Comparison of ENCODE assay signal across 9 mouse cellular contexts in the genomic region with DNA sequence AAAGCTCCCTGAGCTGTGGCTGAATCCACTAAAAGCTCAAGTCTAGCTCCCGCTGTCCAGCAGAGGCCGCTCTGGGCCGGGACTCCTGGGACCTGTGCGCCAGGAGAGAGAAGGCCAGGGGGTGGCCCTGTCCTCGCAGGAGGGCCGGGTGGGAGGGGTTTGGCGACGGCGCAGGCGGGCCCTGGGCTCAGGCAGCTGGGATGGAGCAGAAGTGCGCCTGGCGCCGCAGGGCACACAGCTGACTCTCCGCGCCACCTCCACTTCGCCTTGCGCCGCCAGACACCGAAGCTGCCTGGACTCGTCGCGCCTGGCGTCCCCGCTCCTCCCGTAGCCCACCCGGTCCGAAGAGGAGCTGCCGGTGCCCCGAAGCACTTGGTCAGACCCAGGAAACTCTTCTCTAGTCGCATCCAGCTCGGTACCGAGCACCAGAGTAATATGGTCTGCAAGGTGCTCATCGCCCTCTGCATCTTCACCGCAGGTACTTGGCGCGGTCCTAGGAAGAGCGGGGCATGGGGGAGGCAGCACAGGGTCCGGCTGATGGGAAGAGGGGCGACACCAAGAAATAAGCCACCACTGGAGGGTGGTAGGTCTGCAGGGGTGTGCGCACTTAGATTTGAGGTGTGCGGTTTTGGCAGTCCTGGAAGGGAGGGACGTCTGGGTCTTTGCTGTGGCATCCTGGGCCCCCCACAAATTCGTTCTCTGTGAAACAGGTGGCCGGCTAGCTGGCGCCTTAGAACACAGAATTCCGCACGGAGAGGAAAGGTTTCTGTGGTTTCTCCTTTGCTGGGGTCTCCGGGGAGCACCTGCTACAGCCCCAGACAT. TPM values are rescaled to one million over a fixed set of nuclear protein-coding genes. Genes with fewer than 3 reads are reported as not detected.
DNase-seq lines count a peak whose midpoint lies in the region; ATAC-seq and TF ChIP-seq lines count a peak whose summit lies in the region.
"Had no signal": no experiment of that assay in that cellular context is flagged by ENCODE, and none has a peak within 500 bp of the region (broad histone marks: within the 10 kb centered on the region; RNA-seq: fewer than 3 reads in every experiment).

A gene (plus strand): TSS at position 136 of the 822 bp plus-strand sequence.

- WGBS in forebrain, embryonic 10.5 days, result under 1% methylated on average over 48 of the region's 48 CpGs
- WGBS in heart, embryonic 14.5 days, result under 1% methylated on average over 48 of the region's 48 CpGs
- 2% methylated on average over 48 of the region's 48 CpGs for WGBS in liver, embryonic 12.5 days (ENCODE audit: insufficient replicate concordance)
- WGBS in stomach, postnatal 0 days, result under 1% methylated on average over 43 of the region's 48 CpGs

- H3K9ac ChIP-seq in heart, embryonic 14.5 days (ENCODE audit: low read length), result peak within 1 kb of the TSS; percentile 82
- H3K9ac ChIP-seq in liver, embryonic 12.5 days, result peak within 1 kb of the TSS; percentile 28; the same call in 1 of the 2 replicates
- peak within 1 kb of the TSS; percentile 53 for H3K9ac ChIP-seq in stomach, postnatal 0 days (ENCODE audit: low read length)

- peak; percentile 57 for TF ChIP-seq CTCF in C2C12 (IDR thresholded peaks at IDR 0.05; ENCODE audit: control insufficient read depth, insufficient read depth, insufficient read length)
- TF ChIP-seq CTCF in stomach, postnatal 0 days (IDR thresholded peaks at IDR 0.05; ENCODE audit: low read depth), result peak; percentile 95

- no peaks in the 10 kb centered on the region for H3K9me3 ChIP-seq in forebrain, embryonic 10.5 days
- H3K9me3 ChIP-seq in heart, embryonic 14.5 days (ENCODE audit: control insufficient read depth, low read length), result no peaks in the 10 kb centered on the region
- no peaks in the 10 kb centered on the region for H3K9me3 ChIP-seq in liver, embryonic 12.5 days (replicated peaks)
- no peaks in the 10 kb centered on the region for H3K9me3 ChIP-seq in stomach, postnatal 0 days (ENCODE audit: control insufficient read depth, low read length)

- peak within 1 kb of the TSS; percentile 6 for H3K4me3 ChIP-seq in C2C12 (ENCODE audit: insufficient read depth, poor library complexity, severe bottlenecking)
- peak within 1 kb of the TSS; percentile 65 for H3K4me3 ChIP-seq in forebrain, embryonic 10.5 days
- H3K4me3 ChIP-seq in heart, embryonic 14.5 days (ENCODE audit: control insufficient read depth in 1 of 2, insufficient read depth in 1 of 2, low read depth in 1 of 2, low read length in 2 of 2), result peak within 1 kb of the TSS; percentile 75 to 91
- H3K4me3 ChIP-seq in liver, embryonic 12.5 days, result peak within 1 kb of the TSS; percentile 50
- peak within 1 kb of the TSS; percentile 69 for H3K4me3 ChIP-seq in stomach, postnatal 0 days (ENCODE audit: low read depth, low read length)

- peaks cover 17% of the 10 kb centered on the region for H3K27me3 ChIP-seq in C2C12 (ENCODE audit: control insufficient read depth, insufficient read depth, insufficient read length)
- peaks cover 39% of the 10 kb centered on the region for H3K27me3 ChIP-seq in forebrain, embryonic 10.5 days (ENCODE audit: poor library complexity, severe bottlenecking)
- no peaks in the 10 kb centered on the region for H3K27me3 ChIP-seq in heart, embryonic 14.5 days (ENCODE audit: control insufficient read depth, insufficient read depth, low read length)
- H3K27me3 ChIP-seq in liver, embryonic 12.5 days (replicated peaks), result peaks cover 21% of the 10 kb centered on the region
- no peaks in the 10 kb centered on the region for H3K27me3 ChIP-seq in stomach, postnatal 0 days (ENCODE audit: control insufficient read depth, insufficient read depth, low read length)

- H3K4me1 ChIP-seq in forebrain, embryonic 10.5 days, result peaks cover 32% of the 10 kb centered on the region
- H3K4me1 ChIP-seq in heart, embryonic 14.5 days (ENCODE audit: control insufficient read depth in 2 of 2, insufficient read depth in 2 of 2, low read length in 2 of 2), result peaks cover 4 to 21% of the 10 kb centered on the region in 2 experiments; a peak in 3 of 4 replicates
- H3K4me1 ChIP-seq in liver, embryonic 12.5 days, result peaks cover 25% of the 10 kb centered on the region; the same call in 1 of the 2 replicates
- no peaks in the 10 kb centered on the region for H3K4me1 ChIP-seq in stomach, postnatal 0 days (replicated peaks; ENCODE audit: control insufficient read depth, insufficient read depth)

- TF ChIP-seq EP300 in stomach, postnatal 0 days (optimal IDR thresholded peaks at IDR 0.05), result no peak

- H3K79me3 ChIP-seq in C2C12 (ENCODE audit: low read depth), result no peaks in the 10 kb centered on the region

- peak; percentile 97 for ATAC-seq in heart, embryonic 14.5 days (ENCODE audit: insufficient number of reproducible peaks, insufficient read depth, low FRiP score, low read depth)
- ATAC-seq in liver, embryonic 12.5 days, result peak; percentile 94
- peak; percentile 99 for ATAC-seq in stomach, postnatal 0 days (ENCODE audit: low FRiP score, low TSS enrichment)

- H3K79me2 ChIP-seq in C2C12 (ENCODE audit: control insufficient read depth, insufficient read depth), result no peaks in the 10 kb centered on the region

- H3K4me2 ChIP-seq in heart, embryonic 14.5 days (ENCODE audit: low read length), result peak within 1 kb of the TSS; percentile 91
- peak within 1 kb of the TSS; percentile 77 for H3K4me2 ChIP-seq in liver, embryonic 12.5 days
- H3K4me2 ChIP-seq in stomach, postnatal 0 days (replicated peaks; ENCODE audit: low read depth), result peak within 1 kb of the TSS; percentile 63

- peak; percentile 43 for DNase-seq in brain, embryonic 18.5 days (ENCODE audit: low read depth, low spot score)
- peak; percentile 87 for DNase-seq in forebrain, embryonic 10.5 days (ENCODE audit: extremely low spot score, low spot score)
- peak; percentile 90 for DNase-seq in kidney, postnatal 14 days
- peak; percentile 9 to 20 for DNase-seq in natural killer cell, adult 2 months (ENCODE audit: low spot score in 2 of 2)
- peak; percentile 97 for DNase-seq in stomach, postnatal 0 days (ENCODE audit: low spot score)

- peak within 1 kb of the TSS; percentile 19 for H3ac ChIP-seq in C2C12 (ENCODE audit: control insufficient read depth, insufficient read length, low read depth)

- peak within 1 kb of the TSS; percentile 79 for H3K27ac ChIP-seq in forebrain, embryonic 10.5 days
- H3K27ac ChIP-seq in heart, embryonic 14.5 days (replicated peaks in 1 of 2; ENCODE audit: control insufficient read depth in 1 of 2, insufficient read depth in 1 of 2, low read depth in 2 of 2, low read length in 2 of 2), result peak within 1 kb of the TSS; percentile 55 to 67; a peak in 3 of 4 replicates
- H3K27ac ChIP-seq in liver, embryonic 12.5 days, result no peak within 1 kb of the TSS
- peak within 1 kb of the TSS; percentile 70; the same call in 1 of the 2 replicates for H3K27ac ChIP-seq in stomach, postnatal 0 days (replicated peaks)
- H3K27ac ChIP-seq: macrophage had no signal

- no peaks in the 10 kb centered on the region for H3K36me3 ChIP-seq in C2C12 (ENCODE audit: control insufficient read depth, insufficient read depth)
- no peaks in the 10 kb centered on the region for H3K36me3 ChIP-seq in forebrain, embryonic 10.5 days (replicated peaks)
- H3K36me3 ChIP-seq in heart, embryonic 14.5 days (ENCODE audit: control insufficient read depth, insufficient read depth, low read length), result no peaks in the 10 kb centered on the region
- no peaks in the 10 kb centered on the region for H3K36me3 ChIP-seq in liver, embryonic 12.5 days
- no peaks in the 10 kb centered on the region for H3K36me3 ChIP-seq in stomach, postnatal 0 days (ENCODE audit: control insufficient read depth, insufficient read depth, low read length)

TF ChIP-seq in C2C12, 6 proteins besides CTCF, POLR2A, EP300 and RAD21:
- TF ChIP-seq CEBPB (IDR thresholded peaks at IDR 0.05; ENCODE audit: low read depth) (no peak), MYOD1 (IDR thresholded peaks at IDR 0.05; ENCODE audit: control insufficient read depth, insufficient read length, low read depth) (no peak), USF1 (IDR thresholded peaks at IDR 0.05; ENCODE audit: low read depth) (no peak)

RNA-seq across cellular contexts. Expression of the gene that starts here (rescaled TPM):
- 0.29 TPM for polyA plus RNA-seq in C2C12 (2012; fragmentation: generic; extraction: Trizol)
- polyA plus RNA-seq in forebrain, embryonic 10.5 days (2016; fragmentation: Nextera tagmentation; extraction: Ambion mirVana), result 15.1 and 17.3 TPM in 2 replicates
- 33.3 and 34.2 TPM in 2 replicates for polyA plus RNA-seq in heart, embryonic 14.5 days (2014; fragmentation: Nextera tagmentation; extraction: Ambion mirVana)
- 2.6 and 3.7 TPM in 2 replicates for polyA plus RNA-seq in liver, embryonic 12.5 days (2016; fragmentation: Nextera tagmentation; extraction: Ambion mirVana)
- polyA plus RNA-seq in stomach, postnatal 0 days (2015; fragmentation: Nextera tagmentation; extraction: Ambion mirVana), result 24.7 and 26.2 TPM in 2 replicates
- polyA plus RNA-seq: macrophage had no signal

Comparison
In these comparisons a context has a peak if more than half of its experiments do, and no peak if none do; other contexts are left out.
1. H3K4me3 ChIP-seq: peak in every context shown above with its lines; median percentile 83 in heart, embryonic 14.5 days; 69 in stomach, postnatal 0 days; 65 in forebrain, embryonic 10.5 days; 50 in liver, embryonic 12.5 days; 6 in C2C12.
2. DNase-seq: peak in every context shown above with its lines; median percentile 97 in stomach, postnatal 0 days; 90 in kidney, postnatal 14 days; 87 in forebrain, embryonic 10.5 days; 43 in brain, embryonic 18.5 days; 14 in natural killer cell, adult 2 months.
3. H3K9ac ChIP-seq: peak in every context shown above with its lines; median percentile 82 in heart, embryonic 14.5 days; 53 in stomach, postnatal 0 days; 28 in liver, embryonic 12.5 days.